Mouse (Mus musculus): ENCODE results near the gene Ldlrad3.

The Ldlrad3 gene

DNA sequence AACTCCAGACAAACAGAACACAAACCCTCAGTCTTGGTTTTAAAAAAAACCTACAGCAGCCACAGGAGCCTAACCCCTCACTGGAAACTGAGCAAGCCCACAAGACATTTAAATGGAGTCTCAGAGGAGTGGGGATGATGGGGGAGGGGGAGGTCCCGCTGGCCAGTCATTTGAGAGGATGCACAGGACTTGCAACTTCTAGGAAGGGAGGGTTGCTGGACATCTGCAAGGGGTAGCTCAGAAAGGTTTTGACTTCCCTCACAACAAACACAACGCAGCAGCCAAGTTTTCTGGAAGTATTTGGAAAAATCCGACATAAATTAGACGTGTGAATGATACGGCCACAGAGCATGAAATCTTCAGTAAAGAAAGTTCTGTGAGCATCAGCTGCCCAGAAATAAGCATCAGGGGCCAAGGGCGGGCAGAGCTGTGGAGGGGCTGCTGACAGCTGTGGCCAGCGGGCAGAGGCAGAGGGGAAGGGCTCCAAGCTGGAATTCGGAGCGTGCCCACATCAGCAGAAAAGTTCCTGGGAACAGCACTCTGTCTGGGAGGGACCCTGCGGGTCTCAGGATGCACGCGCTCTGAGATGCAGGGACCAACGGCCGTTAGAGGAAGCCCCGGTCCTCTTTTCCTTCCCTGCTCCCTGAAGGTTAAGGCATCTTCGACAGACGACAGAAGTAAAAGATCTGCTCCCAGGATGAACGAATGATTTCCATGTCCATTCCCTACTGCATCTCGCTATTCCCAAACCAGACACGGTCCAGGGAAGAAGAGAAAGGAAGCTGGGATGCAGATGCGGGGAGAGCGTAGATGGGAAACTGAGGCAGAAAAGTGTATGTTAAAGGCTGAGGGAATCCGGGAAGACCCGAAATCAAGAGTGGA is 875 bp downstream of the Ldlrad3 start:
- DNase-seq, result peak; percentile 46 to 78

DNA sequence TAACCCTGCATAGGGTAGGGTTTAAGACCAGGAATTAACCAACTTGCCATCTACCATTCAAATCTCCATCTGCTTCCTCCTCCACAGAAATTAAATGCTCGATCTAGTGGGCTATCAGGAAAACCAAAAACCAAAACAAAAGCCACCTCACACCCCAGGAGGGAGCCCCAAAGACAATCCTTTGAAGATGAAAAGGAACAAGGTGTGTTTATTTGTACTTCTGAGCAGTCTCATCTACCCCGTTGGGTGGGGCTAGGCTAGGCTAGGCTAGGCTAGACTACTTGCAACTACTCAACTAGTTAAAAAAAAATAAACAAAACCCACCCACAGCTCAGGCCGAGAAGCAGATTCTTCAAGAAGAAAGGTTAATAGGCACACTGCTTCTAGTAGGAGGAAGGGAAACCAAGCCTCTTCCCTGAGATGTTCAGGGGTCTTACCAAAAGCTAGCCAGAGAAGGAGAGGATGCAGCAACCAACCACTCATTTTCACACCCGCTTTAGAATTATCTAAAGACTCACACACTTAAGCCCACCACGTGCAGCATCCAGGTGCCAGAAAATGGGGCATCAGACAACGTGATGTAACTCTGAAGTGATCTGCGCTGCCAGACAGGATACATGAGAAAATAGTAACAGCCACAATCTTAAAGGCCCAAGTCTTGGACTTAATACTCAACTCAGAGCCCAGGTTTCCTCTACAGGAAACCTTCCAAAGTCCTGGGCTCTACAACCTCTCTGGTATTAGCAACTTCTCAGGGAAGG is 2.3 kb downstream of the Ldlrad3 start:
- no peak for DNase-seq

GRCm38 (mm10) chr2:102181459-102181858 is 4.7 kb downstream of the Ldlrad3 start:
- DNase-seq, result no peak

DNA sequence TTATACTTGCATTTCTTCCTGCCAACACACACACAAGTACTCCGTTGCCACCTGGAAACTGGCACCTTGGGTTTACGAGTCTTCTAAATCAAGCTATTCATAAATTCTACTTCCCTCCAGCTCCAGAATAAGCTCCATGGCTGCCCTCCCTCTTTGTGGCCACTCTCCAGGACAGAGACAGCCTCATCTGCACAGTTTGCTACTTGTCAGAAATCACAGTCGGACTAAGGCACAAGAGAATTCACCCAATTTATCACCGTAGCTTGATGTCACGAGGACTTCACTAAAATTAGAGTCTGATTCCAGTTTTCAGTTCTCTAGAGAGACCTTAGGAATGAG is 9.8 kb downstream of the Ldlrad3 start:
- no peak for DNase-seq

- no peak for DNase-seq
Observed at GRCm38 (mm10) chr2:102175741-102176433, 10.3 kb downstream of the Ldlrad3 start.

DNA sequence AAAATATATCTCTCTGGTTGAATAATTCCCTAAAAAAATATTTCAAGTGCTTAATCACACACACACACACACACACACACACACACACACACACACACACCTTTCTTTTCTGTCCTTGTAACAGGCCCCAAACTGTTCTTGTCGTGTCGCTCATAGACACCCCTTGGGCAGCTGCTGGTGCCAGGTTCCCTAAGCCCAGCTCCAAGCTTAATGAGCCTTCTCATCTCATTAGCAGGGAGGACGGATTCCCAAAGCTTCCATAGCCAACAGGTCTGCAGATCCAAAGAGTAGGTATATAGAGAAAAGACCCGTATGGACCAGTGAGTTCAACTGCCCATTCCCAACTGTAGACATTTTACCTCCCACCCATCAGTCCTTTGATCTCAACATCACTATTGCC is 13.7 kb downstream of the Ldlrad3 start:
- DNase-seq, result no peak

DNA sequence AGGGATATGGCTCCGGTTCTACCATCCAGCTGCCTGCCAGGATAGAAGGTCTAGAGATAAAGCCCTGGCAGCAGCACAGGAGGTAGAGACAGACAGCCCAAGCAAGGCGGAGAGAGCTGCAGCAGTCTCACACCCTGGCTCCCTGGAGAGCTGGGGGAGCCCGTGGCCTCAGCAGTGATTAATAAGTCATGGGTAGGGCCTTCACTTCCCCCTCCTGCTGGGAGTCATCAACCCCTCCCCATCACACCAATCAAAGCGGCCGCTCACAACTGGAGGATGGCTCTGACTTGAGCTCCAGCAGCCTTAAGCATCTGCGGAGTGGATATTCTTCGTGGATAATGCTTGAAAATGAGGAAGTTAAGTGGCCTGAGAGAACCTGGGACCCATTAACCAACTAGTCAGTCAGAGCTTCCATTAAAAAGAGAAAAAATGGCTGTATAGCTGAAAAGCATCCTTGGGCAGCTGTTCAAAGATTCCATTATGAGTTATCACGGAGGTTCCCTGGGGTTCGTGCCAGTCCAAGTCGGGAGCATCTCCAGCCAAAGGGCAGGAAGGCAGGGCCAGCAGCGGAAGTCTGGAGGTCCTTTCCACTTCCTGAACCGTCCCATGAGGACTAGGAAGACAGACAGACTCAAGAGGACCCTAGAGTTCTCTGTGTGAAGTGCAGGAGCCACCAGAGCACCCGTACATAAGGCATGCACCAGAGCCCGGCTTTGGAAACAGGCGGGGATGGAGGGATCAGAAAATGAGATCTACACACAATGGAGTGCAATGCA is 19.4 kb downstream of the Ldlrad3 start:
- DNase-seq, result peak; percentile 57 to 67

GRCm38 (mm10) chr2:102163106-102163505 is 23.1 kb downstream of the Ldlrad3 start:
- no peak for DNase-seq

- no peak for DNase-seq
Observed at GRCm38 (mm10) chr2:102157555-102157954, 28.6 kb downstream of the Ldlrad3 start.

GRCm38 (mm10) chr2:102157010-102157409 is 29.2 kb downstream of the Ldlrad3 start:
- no peak for DNase-seq

- no peak for DNase-seq
Observed at GRCm38 (mm10) chr2:102156460-102156859, 29.7 kb downstream of the Ldlrad3 start.

DNA sequence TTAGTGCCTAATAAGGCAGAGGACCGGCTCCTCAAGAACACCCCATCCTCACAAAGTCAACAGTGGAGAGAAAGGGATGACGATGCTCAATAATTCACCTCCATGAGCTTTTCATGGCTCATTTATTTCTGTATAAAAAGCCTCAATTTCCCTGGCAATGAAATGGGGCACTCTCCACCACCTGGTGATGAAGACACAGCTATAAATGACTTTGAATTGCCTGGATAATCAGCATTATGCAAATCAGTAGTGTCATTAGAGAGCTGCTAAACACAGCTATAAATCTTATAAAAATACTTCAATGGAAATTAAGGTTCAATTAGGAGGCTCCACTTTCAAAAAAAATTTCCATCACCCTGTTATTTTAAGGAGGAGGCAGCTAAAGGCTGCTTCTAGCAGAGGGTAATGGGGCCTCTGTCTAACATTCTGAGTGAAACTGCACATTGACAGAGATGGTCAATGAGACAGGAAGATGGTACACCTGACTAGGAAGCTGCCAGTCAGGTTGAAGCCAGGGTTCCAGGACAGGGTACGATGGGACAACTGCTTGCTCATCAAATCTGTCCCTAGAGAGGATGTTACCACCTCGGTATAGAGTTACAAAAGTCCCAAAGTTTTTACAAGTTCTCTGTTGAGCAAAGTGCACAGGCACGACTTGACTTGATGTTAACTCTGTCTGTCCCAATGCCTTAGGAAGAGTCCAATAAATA is 30.7 kb downstream of the Ldlrad3 start:
- no peak for DNase-seq

GRCm38 (mm10) chr2:102154771-102155211 is 31.4 kb downstream of the Ldlrad3 start:
- DNase-seq, result no peak

- no peak for DNase-seq
Observed at GRCm38 (mm10) chr2:102154328-102154727, 31.9 kb downstream of the Ldlrad3 start.

DNA sequence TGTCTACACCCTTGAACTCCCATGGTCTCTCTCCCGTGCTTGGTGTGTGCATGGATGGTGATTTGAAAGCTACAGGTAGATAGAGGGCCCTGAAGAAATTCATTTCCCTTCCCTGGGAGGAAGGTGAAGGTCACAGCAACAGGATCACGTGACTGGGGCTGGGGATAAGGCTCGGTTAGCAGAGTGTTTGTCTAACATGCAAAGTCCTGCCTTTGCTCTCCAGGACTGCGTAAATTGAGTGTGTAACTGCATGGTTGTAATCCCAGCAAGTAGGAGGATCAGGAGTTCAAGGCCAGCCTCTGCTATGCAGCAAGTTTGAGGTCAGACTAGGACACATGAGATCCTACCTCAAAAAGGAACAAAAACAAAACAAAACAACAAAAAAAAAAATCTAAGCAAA is 32.7 kb downstream of the Ldlrad3 start:
- DNase-seq, result no peak

DNA sequence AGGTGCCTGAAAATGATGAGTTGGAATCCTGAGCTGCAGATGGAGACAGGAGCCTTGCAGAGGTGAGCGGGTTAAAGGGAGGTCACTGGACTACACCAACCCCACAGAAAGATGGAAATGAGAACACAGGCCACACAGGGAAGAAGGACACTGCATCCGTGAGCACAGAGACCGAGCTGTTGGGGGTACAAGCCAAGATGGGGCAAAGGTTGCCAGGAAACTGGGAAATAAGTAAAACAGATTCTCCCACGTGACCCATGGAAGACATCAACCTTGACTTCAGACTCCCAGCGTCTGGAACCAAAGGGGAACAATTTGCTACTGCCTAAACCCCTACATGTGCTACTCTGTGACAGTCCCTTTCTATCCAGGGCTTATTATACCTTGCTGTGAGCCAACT is 33.3 kb downstream of the Ldlrad3 start:
- DNase-seq, result no peak

GRCm38 (mm10) chr2:102149058-102149457 is 37.1 kb downstream of the Ldlrad3 start:
- DNase-seq, result no peak

DNA sequence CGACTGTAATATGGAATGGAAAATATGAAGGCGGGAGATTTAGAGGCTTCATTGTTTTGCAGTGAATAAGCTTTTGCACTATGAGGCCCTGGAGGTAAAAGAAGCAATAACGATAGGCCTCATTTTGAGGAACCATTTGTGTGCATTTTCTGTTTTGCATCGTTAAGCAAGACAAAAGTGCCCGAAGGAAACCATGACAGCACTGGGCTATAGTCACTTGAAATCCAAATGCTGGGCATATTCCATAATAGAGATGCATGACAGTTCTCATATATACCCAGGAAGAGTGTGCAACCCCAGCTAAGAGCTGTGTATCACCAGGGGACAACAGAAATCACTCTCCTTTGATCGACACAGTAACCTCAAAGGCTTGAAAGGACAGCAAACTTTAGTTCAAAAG is 38.1 kb downstream of the Ldlrad3 start:
- DNase-seq, result no peak

DNA sequence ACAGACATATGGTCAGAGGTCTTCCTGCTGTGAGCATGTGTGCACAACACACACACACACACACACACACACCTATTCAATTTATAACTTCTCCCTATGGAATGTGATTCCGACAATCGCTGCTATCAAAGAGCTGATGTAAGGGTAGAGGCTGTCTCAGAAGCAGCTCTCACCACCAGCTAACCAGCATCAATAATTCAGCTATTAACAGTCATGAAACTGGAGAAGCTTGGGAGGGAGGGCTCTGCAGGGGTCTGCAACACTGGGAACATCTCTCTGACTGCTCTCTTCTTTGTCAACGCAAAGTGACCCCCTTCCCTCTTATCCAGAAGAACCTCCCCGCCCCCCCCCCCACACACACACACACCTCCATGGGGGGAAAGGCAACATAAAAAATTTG is 38.6 kb downstream of the Ldlrad3 start:
- DNase-seq, result no peak

GRCm38 (mm10) chr2:102146386-102146785 is 39.8 kb downstream of the Ldlrad3 start:
- no peak for DNase-seq

DNA sequence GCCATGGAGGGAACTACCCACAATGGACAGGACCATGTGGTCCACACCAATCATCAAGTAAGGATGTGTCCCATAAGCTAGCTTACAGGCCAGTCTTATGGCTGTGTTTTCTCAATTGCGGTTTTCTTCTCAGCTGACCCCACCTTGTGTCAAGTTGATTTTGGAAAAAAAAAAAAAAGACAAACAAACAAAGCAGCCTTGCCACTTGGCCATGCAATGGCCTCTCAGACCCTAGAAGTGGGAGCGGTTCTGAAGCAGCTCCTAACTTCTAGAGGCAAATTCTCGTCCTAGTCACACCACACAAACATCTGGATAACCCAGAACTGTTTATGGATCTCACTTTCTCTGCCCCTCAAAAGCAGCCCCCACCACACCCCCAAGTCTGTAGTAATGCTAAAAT is 41.1 kb downstream of the Ldlrad3 start:
- no peak for DNase-seq

DNA sequence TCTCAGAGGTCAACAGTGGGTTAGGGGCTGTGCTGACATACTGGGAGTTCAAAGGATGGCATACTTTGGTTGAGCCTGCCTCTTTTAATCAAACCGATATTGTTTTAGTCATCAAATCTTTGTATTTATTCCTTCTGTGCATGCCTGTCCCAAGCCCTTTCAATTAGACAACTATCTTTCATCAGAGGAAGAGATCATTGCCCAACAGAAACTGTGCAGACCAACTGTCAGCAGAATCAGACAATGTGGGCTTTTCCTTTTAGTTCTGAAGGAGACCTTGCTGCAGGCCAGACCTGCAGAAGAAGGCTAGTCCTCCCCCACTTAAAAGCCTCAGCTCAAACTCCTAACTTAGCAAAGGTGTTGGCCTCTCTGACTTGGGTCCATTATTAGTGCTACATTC is 41.9 kb downstream of the Ldlrad3 start:
- DNase-seq, result no peak

Measured in lung, postnatal 4 days (tissue).